Mouse (Mus musculus): ENCODE measurements around the gene 2310061N02Rik. TPM values are rescaled to one million over a fixed set of nuclear protein-coding genes. Genes with fewer than 3 reads are reported as not detected.

2310061N02Rik gene
- polyA plus RNA-seq (2015; fragmentation: Illumina TruSeq; extraction: RNeasy Lipid Tissue Mini Kit (QIAGEN cat#74804); ENCODE audit: insufficient read depth, low replicate concordance): not detected

DNA sequence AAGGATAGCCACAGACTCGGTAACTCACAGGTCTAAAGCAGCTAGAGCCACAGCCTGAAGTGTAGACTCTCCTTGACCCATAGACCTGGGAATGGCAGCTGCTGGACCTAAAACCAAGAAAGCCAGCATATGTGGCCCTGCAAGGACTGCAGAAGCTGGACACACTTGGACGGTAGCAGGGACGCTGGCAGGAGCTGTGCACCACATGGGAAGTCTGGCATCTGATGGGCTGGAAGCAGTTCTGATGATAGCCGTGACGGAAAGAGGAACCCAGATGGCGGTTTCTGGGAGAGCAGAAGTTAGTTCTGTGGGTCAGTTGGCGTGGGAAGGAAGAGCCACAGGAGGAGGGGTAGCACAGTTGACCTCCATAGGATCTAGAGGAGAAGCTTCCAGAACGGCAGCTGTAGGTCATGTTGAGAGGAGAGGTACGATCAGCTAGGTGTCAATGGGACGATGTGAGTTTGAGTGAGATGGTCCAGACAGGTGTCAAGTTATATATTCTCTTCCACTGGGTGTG lies at the start of gene 2310061N02Rik:
Gene 2310061N02Rik, minus strand, starts transcription at position 467 of the 517 bp plus-strand sequence.

DNA sequence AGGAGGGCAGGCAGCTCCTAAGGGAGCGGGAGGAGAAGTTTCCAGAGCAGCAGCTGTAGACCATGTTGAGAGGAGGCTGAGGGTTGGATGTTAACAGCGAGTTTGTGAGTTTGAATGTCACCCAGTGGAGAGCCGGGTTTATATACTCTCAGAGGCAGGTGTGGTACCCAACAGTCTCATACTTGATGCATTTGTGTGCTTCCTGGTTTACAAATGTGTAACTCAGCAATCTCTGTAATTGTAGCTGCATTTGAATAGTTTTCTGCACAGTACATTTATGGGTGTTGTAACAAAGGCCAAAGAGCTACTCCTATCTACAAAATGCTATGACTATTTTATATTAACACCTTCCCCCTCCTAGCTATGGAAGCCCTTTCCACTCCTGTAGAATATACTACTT lies 43.8 kb upstream of the 2310061N02Rik start, which contains the start of gene Krtap13:
Gene Krtap13, minus strand, starts transcription at position 101 of the 400 bp plus-strand sequence.

DNA sequence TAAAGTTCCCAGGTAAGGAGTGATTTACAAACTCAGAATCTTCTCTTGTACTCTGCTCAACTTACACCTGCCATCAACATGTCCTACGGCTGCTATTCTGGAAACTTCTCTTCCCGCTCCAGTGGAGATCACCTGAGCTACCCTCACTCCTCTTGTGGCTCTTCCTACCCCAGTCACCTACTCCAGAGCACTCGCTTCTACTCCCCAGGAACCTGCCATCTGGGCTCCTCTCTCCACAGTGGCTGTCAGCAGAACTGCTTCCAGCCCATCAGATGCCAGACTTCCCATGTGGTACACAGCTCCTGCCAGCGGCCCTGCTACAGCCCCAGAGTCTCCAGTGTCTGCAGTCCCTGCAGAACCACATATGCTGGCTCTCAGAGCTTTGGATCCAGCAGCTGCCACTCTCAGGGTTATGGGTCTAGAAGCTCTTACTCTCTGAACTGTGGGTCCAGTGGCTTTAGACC lies 21.1 kb upstream of the 2310061N02Rik start, which contains the start of gene Krtap13-1:
Gene Krtap13-1, plus strand, starts transcription at position 51 of the 464 bp plus-strand sequence.

DNA sequence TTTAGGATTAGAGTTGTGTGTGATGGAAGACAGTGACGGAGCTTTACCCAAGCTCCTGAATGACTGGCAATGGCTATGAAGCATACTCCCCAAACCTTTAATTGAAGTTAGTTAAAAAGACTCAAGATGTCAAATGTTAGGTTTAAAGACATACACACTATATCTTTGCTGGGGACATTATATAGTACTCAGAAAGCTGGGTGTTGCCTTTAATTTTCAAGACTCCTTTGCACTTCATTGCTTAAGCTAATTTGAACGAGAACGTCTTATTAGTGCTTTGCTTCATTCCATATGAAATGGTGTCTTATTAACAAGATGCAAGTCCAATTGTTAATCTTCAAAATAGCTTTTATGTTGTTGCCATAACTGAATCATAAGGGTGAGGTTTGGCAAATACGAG lies 36.2 kb downstream of the 2310061N02Rik start, which contains the start of gene Krtap27-1:
Gene Krtap27-1, minus strand, starts transcription at position 101 of the 400 bp plus-strand sequence.

Other genes with a start within 250 kb of the 2310061N02Rik start
- gene Cldn17, start 201.0 kb downstream of the 2310061N02Rik start, polyA plus RNA-seq (2015; fragmentation: Illumina TruSeq; extraction: RNeasy Lipid Tissue Mini Kit (QIAGEN cat#74804); ENCODE audit: insufficient read depth, low replicate concordance): not detected
- gene Cldn8, start 144.8 kb downstream of the 2310061N02Rik start, polyA plus RNA-seq (2015; fragmentation: Illumina TruSeq; extraction: RNeasy Lipid Tissue Mini Kit (QIAGEN cat#74804); ENCODE audit: insufficient read depth, low replicate concordance): not detected
- gene Krtap24-1, start 95.7 kb downstream of the 2310061N02Rik start, polyA plus RNA-seq (2015; fragmentation: Illumina TruSeq; extraction: RNeasy Lipid Tissue Mini Kit (QIAGEN cat#74804); ENCODE audit: insufficient read depth, low replicate concordance): not detected
- gene 2310079G19Rik, start 80.3 kb downstream of the 2310061N02Rik start, polyA plus RNA-seq (2015; fragmentation: Illumina TruSeq; extraction: RNeasy Lipid Tissue Mini Kit (QIAGEN cat#74804); ENCODE audit: insufficient read depth, low replicate concordance): not detected
- gene Krtap26-1, start 60.2 kb downstream of the 2310061N02Rik start, polyA plus RNA-seq (2015; fragmentation: Illumina TruSeq; extraction: RNeasy Lipid Tissue Mini Kit (QIAGEN cat#74804); ENCODE audit: insufficient read depth, low replicate concordance): not detected
- not detected for gene Krtap27-1, start 36.3 kb downstream of the 2310061N02Rik start, polyA plus RNA-seq (2015; fragmentation: Illumina TruSeq; extraction: RNeasy Lipid Tissue Mini Kit (QIAGEN cat#74804); ENCODE audit: insufficient read depth, low replicate concordance)
- not detected for gene Krtap13-1, start 20.9 kb upstream of the 2310061N02Rik start, polyA plus RNA-seq (2015; fragmentation: Illumina TruSeq; extraction: RNeasy Lipid Tissue Mini Kit (QIAGEN cat#74804); ENCODE audit: insufficient read depth, low replicate concordance)
- not detected for gene Krtap13, start 43.7 kb upstream of the 2310061N02Rik start, polyA plus RNA-seq (2015; fragmentation: Illumina TruSeq; extraction: RNeasy Lipid Tissue Mini Kit (QIAGEN cat#74804); ENCODE audit: insufficient read depth, low replicate concordance)
- not detected for gene 2310034C09Rik, start 50.9 kb upstream of the 2310061N02Rik start, polyA plus RNA-seq (2015; fragmentation: Illumina TruSeq; extraction: RNeasy Lipid Tissue Mini Kit (QIAGEN cat#74804); ENCODE audit: insufficient read depth, low replicate concordance)
- not detected for gene 2310057N15Rik, start 66.2 kb upstream of the 2310061N02Rik start, polyA plus RNA-seq (2015; fragmentation: Illumina TruSeq; extraction: RNeasy Lipid Tissue Mini Kit (QIAGEN cat#74804); ENCODE audit: insufficient read depth, low replicate concordance)
- gene Gm5965, start 69.9 kb upstream of the 2310061N02Rik start, polyA plus RNA-seq (2015; fragmentation: Illumina TruSeq; extraction: RNeasy Lipid Tissue Mini Kit (QIAGEN cat#74804); ENCODE audit: insufficient read depth, low replicate concordance): not detected
- gene Gm20741, start 104.3 kb upstream of the 2310061N02Rik start, polyA plus RNA-seq (2015; fragmentation: Illumina TruSeq; extraction: RNeasy Lipid Tissue Mini Kit (QIAGEN cat#74804); ENCODE audit: insufficient read depth, low replicate concordance): not detected
- not detected for gene Krtap15, start 112.3 kb upstream of the 2310061N02Rik start, polyA plus RNA-seq (2015; fragmentation: Illumina TruSeq; extraction: RNeasy Lipid Tissue Mini Kit (QIAGEN cat#74804); ENCODE audit: insufficient read depth, low replicate concordance)
- not detected for gene Krtap14, start 118.2 kb upstream of the 2310061N02Rik start, polyA plus RNA-seq (2015; fragmentation: Illumina TruSeq; extraction: RNeasy Lipid Tissue Mini Kit (QIAGEN cat#74804); ENCODE audit: insufficient read depth, low replicate concordance)
- gene Krtap19-1, start 161.4 kb upstream of the 2310061N02Rik start, polyA plus RNA-seq (2015; fragmentation: Illumina TruSeq; extraction: RNeasy Lipid Tissue Mini Kit (QIAGEN cat#74804); ENCODE audit: insufficient read depth, low replicate concordance): not detected
- gene Krtap19-2, start 166.3 kb upstream of the 2310061N02Rik start, polyA plus RNA-seq (2015; fragmentation: Illumina TruSeq; extraction: RNeasy Lipid Tissue Mini Kit (QIAGEN cat#74804); ENCODE audit: insufficient read depth, low replicate concordance): not detected
- gene Krtap19-3, start 170.1 kb upstream of the 2310061N02Rik start, polyA plus RNA-seq (2015; fragmentation: Illumina TruSeq; extraction: RNeasy Lipid Tissue Mini Kit (QIAGEN cat#74804); ENCODE audit: insufficient read depth, low replicate concordance): not detected
- gene Krtap19-4, start 177.1 kb upstream of the 2310061N02Rik start, polyA plus RNA-seq (2015; fragmentation: Illumina TruSeq; extraction: RNeasy Lipid Tissue Mini Kit (QIAGEN cat#74804); ENCODE audit: insufficient read depth, low replicate concordance): not detected
- gene Krtap19-5, start 188.5 kb upstream of the 2310061N02Rik start, polyA plus RNA-seq (2015; fragmentation: Illumina TruSeq; extraction: RNeasy Lipid Tissue Mini Kit (QIAGEN cat#74804); ENCODE audit: insufficient read depth, low replicate concordance): not detected
- gene Krtap19-9b, start 224.3 kb upstream of the 2310061N02Rik start, polyA plus RNA-seq (2015; fragmentation: Illumina TruSeq; extraction: RNeasy Lipid Tissue Mini Kit (QIAGEN cat#74804); ENCODE audit: insufficient read depth, low replicate concordance): not detected

All from spleen, adult 10 weeks (tissue).